In the genomic region with DNA sequence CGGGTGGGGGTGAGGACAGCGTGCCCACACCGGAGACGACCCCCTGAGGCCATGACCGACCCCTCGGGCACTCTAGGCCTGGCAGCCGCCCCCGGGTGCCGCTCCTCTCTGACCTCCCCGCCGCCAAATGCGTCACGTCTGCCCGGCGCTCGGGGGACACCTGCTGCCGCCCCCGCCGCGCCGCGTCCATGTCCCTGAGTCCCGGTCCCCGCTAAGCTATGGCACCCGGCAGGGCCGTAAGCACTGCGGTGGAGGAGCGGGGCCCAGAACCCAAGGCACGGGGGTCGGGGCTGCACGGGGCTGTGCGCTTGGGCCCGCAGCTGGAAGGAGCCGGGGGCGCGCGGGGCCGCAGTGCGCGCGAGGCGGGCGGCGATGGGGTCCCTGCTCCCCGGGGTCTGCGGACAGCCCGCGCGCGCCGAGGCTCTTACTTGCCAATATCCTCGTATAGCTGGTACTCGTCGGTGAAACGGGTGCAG, we compare ENCODE assay signal across 8 mouse cellular contexts. TPM values are rescaled to one million over a fixed set of nuclear protein-coding genes. Genes with fewer than 3 reads are reported as not detected.
DNase-seq lines count a peak whose midpoint lies in the region; ATAC-seq lines count a peak whose summit lies in the region.

No protein-coding gene starts in this region.

- DNase-seq in left cerebral cortex, adult 18-20 months (ENCODE audit: low spot score in 2 of 2): peak; percentile 38 to 52
- no peak for DNase-seq in left cerebral cortex, postnatal 4 days
- DNase-seq in cerebellum, adult 9-11 months: peak; percentile 81
- no peak for DNase-seq in liver, embryonic 13.5 days
- no peak for DNase-seq in spleen, adult 18-20 months
- DNase-seq in layer of hippocampus, postnatal 14 days (ENCODE audit: low spot score in 2 of 2): no peak

- H3K36me3 ChIP-seq in forebrain, embryonic 15.5 days: no peaks in the 10 kb centered on the region
- no peaks in the 10 kb centered on the region for H3K36me3 ChIP-seq in liver, embryonic 13.5 days

- peaks cover 32% of the 10 kb centered on the region for H3K4me1 ChIP-seq in forebrain, embryonic 15.5 days
- peaks cover 8% of the 10 kb centered on the region for H3K4me1 ChIP-seq in liver, embryonic 13.5 days (replicated peaks)

- H3K9me3 ChIP-seq in forebrain, embryonic 15.5 days: no peaks in the 10 kb centered on the region
- no peaks in the 10 kb centered on the region for H3K9me3 ChIP-seq in liver, embryonic 13.5 days (replicated peaks)

- peaks cover 51% of the 10 kb centered on the region for H3K27me3 ChIP-seq in forebrain, embryonic 15.5 days
- peaks cover 83% of the 10 kb centered on the region for H3K27me3 ChIP-seq in liver, embryonic 13.5 days

- peak overlapping the region; percentile 74 for H3K4me3 ChIP-seq in forebrain, embryonic 15.5 days
- peak overlapping the region; percentile 48 for H3K4me3 ChIP-seq in liver, embryonic 13.5 days (replicated peaks)

- intact Hi-C loops in left cerebral cortex, postnatal 4 days (cut with DNase I): no loop called here

- H3K4me2 ChIP-seq in forebrain, embryonic 15.5 days (replicated peaks): peak overlapping the region; percentile 58
- peak overlapping the region; percentile 64 for H3K4me2 ChIP-seq in liver, embryonic 13.5 days

- peak overlapping the region; percentile 87 for H3K27ac ChIP-seq in forebrain, embryonic 15.5 days (replicated peaks)
- H3K27ac ChIP-seq in liver, embryonic 13.5 days: no peak overlapping the region

- peak overlapping the region; percentile 69 for H3K9ac ChIP-seq in forebrain, embryonic 15.5 days (replicated peaks)
- no peak overlapping the region for H3K9ac ChIP-seq in liver, embryonic 13.5 days

- peak; percentile 44 for ATAC-seq in forebrain, embryonic 15.5 days (replicated peaks)
- ATAC-seq in liver, embryonic 13.5 days (ENCODE audit: low read depth): no peak
- no peak for ATAC-seq in monocyte, adult 5-6 weeks (replicated peaks; ENCODE audit: insufficient number of reproducible peaks, low FRiP score, low TSS enrichment, poor library complexity, severe bottlenecking)

- under 1% methylated on average over 54 of the region's 55 CpGs for whole genome bisulfite sequencing in forebrain, embryonic 15.5 days
- WGBS in liver, embryonic 13.5 days (ENCODE audit: insufficient replicate concordance): 2% methylated on average over 52 of the region's 55 CpGs

RNA-seq across cellular contexts. Expression of a gene that starts 1.1 kb away (rescaled TPM):
- total RNA-seq in left cerebral cortex, adult 18-20 months (2021): 100 to 1,000 TPM; 618 to 648 TPM
- 100 to 1,000 TPM; 593 to 607 TPM for total RNA-seq in left cerebral cortex, postnatal 4 days (2021)
- 119 and 121 TPM in 2 replicates for polyA plus RNA-seq in forebrain, embryonic 15.5 days (2015; fragmentation: Nextera tagmentation; extraction: Ambion mirVana)
- 0.35 and 0.63 TPM in 2 replicates for polyA plus RNA-seq in liver, embryonic 13.5 days (2015; fragmentation: Nextera tagmentation; extraction: Ambion mirVana)
- 8.3 to 21.9 TPM (median 14.9 TPM) in 3 replicates for total RNA-seq in monocyte, adult 5-6 weeks (2017)
- total RNA-seq in layer of hippocampus, postnatal 14 days (2021): 1,000 to 10,000 TPM in 1 of 2 experiments, 100 to 1,000 TPM in 1; 997 to 1,016 TPM

Comparison
In these comparisons a context has a peak if more than half of its experiments do, and no peak if none do; other contexts are left out.
1. DNase-seq: peak in left cerebral cortex, adult 18-20 months (2 of 2) and cerebellum, adult 9-11 months (single experiment); none in left cerebral cortex, postnatal 4 days (single experiment), liver, embryonic 13.5 days (single experiment), spleen, adult 18-20 months (0 of 2) and layer of hippocampus, postnatal 14 days (0 of 2).
2. RNA of a gene that starts 1.1 kb away (total RNA-seq): 997 to 1,016 TPM in layer of hippocampus, postnatal 14 days, 618 to 648 TPM in left cerebral cortex, adult 18-20 months and 593 to 607 TPM in left cerebral cortex, postnatal 4 days; 8.3 to 21.9 TPM in monocyte, adult 5-6 weeks; every median in the first group is over 10 times any median in the second.